Mouse (Mus musculus) gastrocnemius, postnatal 25 days (tissue): ENCODE results near the gene Gm20388. TPM values are rescaled to one million over a fixed set of nuclear protein-coding genes. Genes with fewer than 3 reads are reported as not detected.
A peak's percentile ranks its signal among the peaks of the same experiment; 100 is the strongest.
"Not testable (repeated sequence)": the region's sequence is repeated elsewhere in the genome, so short reads cannot be mapped to it uniquely, and the experiment has no call there.

ENCODE experiments used
- DNase-seq: peaks from one replicate; pipeline ENCODE4 v3.0.0; 2022
- total RNA-seq, 2 experiments: library from RNA; stranded (reverse); gene quantifications; 1 replicate in 1 of 2; 2 replicates in 1 of 2; pipeline ENCODE4 v1.2.3; 2021

The Gm20388 gene
- total RNA-seq, 2 experiments from 2014 or later = 6.7 TPM; not detected in 1

- DNase-seq = peak; percentile 59
Observed at GRCm38 (mm10) chr8:122561199-122561598, 2650.6 kb downstream of the Gm20388 start.

DNA sequence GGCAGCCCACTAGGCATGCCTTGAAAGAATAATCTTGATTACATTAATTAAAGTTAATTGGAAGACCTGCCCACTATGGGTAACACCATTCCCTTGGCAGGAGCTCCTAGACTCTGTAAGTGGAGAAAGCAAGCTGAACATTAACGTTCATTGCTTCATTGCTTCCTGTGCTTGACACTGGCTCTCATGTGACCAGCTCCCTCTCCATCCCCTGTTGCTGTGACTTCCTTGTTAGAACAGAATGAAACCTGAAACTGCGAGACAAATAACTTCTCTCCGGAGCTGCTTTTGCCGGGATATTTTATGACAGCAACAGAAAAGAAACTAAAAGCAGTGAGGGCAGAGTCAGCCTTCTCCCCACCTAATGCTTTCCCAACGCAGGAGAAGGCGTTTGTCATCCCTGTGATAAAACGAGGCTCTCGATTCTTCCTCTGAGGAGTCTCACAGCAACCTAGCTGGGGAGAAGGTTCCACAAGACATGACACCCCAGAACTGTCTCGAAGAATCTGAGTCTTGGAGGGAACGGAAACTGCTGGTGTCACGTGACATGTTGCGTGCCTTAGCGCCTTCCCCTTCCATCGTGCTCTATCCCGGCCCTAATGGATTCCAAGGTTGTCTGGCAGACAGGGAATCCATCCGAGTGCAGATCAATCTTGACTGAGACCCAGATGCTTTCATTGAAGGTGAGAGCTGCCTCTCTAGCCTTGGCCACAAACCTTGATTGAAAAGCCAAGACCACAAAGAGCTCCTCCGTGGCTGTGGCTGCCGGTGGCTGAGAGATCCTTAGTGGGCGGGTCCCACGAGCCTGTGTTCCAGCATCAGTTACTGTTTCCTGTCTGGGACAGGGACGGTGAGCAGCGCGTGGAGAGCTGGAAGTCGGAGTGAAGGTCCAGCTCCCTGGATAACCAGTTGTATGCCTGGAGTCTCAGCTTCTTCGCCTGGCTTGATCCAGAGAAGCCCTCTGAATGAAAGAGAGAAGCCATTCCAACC, 2654.0 kb downstream of the Gm20388 start:
- no peak for DNase-seq

DNA sequence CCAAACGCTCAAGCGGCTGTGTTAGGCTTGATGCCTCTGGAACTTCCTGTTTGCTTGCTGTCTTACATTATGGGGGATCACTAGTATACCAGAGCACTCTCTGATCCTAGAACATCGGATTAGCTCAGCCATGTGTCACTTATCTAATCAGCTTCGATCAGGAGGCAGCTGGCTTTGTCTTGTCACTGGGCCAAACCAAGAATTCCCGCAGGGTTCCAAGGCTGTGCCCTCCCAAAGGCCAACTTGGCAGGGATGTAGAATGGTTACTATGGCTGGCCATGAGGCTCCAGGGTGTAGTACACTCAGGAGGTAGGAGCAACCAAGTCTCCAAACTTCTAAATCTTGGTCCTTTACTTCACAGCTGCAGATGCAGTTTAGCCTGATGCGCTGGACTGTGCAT, 2656.1 kb downstream of the Gm20388 start:
- no peak for DNase-seq

- DNase-seq = peak; percentile 95
Observed at GRCm38 (mm10) chr8:122567361-122568108, 2656.9 kb downstream of the Gm20388 start, which contains the start of gene Cdt1. Gene Cdt1, plus strand, starts transcription at chr8:122568015.

- DNase-seq = peak; percentile 30
Observed at GRCm38 (mm10) chr8:122568109-122568504, 2657.5 kb downstream of the Gm20388 start.

- no peak for DNase-seq
Observed at GRCm38 (mm10) chr8:122568881-122569309, 2658.3 kb downstream of the Gm20388 start.

GRCm38 (mm10) chr8:122569329-122569728, 2658.7 kb downstream of the Gm20388 start:
- DNase-seq = no peak

- no peak for DNase-seq
Observed at GRCm38 (mm10) chr8:122569996-122570395, 2659.4 kb downstream of the Gm20388 start.

- no peak for DNase-seq
Observed at GRCm38 (mm10) chr8:122571153-122571552, 2660.5 kb downstream of the Gm20388 start.

DNA sequence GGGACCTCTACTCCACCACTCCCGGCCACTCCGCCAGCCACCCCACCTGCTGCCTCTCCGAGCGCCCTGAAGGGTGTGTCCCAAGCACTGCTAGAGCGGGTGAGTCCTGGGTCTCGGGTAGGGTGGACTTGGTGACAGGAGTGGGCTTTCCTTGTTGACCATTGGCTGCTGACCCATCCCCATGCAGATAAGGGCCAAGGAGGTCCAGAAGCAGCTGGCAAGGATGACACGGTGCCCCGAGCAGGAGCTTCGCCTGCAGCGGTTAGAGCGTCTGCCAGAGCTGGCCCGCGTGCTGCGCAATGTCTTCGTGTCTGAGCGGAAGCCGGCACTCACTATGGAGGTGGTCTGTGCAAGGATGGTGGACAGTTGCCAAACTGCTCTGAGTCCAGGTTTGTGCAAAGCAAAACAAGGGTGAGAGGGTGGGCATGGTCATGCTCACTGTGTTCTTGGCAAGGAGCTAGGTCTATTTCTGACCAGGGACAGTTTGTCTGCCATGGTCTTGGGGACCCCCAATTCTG, 2661.2 kb downstream of the Gm20388 start:
- no peak for DNase-seq

GRCm38 (mm10) chr8:122572751-122573150, 2662.1 kb downstream of the Gm20388 start:
- no peak for DNase-seq

DNA sequence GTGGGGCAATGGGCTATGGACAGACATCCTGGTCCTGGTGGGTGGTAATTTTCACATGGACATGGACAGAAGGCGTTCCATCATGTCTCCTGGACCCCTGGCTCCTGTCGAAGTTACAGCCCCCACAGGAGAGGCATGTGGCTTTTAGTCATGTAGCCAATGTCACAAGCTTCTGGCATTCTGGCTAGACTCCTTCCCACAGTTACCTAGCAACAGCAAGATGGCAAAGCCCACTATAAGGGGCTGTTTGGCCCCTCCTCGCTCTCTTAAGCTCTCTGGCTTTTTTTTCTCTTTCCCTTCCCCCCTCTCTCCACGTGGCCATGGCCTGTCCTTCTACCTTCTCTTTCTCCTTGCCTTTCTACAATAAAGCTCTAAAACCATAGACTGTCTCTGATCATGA, 2662.5 kb downstream of the Gm20388 start:
- DNase-seq = not testable (repeated sequence)

DNA sequence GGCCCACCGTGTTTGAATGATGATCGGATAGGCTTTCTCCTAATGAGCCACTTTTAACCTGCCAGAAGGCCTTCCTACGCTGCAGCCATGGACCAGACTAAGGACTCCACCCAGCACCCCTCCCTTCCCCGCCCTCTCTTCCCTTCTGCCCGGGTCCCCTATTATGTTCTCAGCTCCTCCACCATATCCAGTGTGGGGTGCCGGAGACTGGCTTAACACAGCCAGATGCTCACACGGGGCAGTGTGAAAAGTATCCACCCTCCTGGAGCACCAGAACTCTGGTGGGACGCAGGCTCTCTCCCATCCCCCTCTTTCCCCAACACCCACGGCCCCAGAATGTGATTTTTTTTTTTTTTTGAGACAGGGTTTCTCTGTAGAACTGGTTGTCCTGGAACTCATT, 2662.9 kb downstream of the Gm20388 start:
- no peak for DNase-seq

DNA sequence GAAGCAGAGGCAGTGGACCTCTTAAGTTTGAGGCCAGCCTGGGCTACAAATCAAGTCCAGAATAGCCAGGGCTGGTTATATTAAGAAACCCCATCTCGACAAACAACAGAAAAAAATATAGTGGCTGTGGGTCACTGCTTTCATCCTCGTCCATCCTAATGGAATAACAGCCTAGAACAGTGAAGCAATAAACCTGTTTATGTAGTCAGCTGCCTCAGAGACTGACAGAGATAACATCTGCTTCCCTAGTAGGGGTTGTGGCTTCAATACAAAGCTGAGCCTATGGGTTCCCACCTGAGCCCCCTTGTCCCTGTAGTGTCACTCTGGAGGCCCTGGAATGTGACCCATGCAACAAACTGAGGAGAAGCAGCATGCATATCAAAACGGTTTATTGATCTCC, 2663.6 kb downstream of the Gm20388 start:
- no peak for DNase-seq

GRCm38 (mm10) chr8:122574667-122575251, 2664.1 kb downstream of the Gm20388 start:
- no peak for DNase-seq

GRCm38 (mm10) chr8:122575286-122575685, 2664.6 kb downstream of the Gm20388 start:
- DNase-seq = no peak

DNA sequence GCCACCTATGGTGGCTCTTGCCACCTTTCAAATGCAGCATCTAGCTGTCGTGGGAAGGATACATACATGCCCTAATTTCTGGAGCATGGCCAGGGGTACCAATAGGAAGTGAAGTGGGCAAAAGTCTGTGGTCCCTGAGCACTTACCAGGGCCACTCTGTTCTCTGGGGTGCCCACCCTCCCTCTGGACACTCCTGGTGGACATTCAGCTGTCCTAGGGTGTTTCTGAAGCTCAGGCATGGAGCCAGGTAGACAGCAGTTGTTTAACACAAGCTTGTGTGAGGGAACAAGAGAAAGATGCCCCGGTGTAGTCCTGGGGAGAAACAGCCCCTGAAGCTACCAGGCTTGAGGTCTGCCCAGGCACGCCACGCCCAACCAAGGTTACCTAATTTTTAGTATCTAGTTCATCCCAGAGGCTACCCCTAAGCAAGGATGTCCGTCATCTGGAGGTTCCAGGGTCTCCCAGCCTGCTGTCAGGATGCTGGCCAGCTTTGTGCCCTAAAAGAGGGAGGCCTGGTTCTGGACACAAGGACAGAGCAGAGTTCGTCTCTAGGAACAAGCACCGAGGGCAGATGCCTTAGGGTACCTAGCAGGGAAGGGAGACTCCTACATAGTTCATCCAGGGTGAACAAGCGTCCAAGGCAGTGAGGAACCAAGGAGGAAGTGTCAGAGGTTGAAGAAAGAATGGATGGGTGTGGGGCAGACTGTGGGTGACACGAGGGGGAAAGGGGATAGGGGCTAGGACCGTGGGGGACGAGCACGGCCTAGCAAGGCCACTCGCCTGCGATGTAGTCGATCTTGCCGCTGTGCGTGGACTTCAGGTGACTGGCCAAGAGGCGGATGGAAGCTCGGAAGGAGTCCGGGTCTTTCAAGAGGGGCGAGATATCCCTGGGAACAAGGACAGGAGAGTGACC, 2665.3 kb downstream of the Gm20388 start:
- no peak for DNase-seq

DNA sequence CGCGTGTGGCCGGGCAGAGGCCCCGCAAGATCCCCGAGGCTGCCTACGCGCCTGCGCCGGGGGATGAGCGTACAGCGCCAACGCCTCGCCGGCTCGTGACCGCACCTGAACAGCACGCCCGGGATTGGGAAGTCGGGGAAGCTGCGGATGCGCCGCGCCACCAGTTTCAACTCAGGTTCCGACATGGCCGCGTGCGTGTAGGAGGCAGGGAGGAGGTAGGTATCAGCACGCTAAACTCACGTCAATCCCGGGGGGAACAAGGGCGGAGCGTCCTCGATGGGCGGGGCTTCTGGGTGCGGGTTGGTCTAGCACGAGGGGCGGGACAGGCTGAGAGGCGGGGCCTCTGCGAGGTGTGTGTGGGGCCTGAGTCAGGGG, 2666.0 kb downstream of the Gm20388 start, which contains the start of gene Aprt:
Gene Aprt, minus strand, starts transcription at position 262 of the 375 bp plus-strand sequence.
- peak; percentile 90 for DNase-seq

GRCm38 (mm10) chr8:122577116-122577515, 2666.5 kb downstream of the Gm20388 start:
- DNase-seq = no peak

GRCm38 (mm10) chr8:122579196-122579595, 2668.6 kb downstream of the Gm20388 start:
- no peak for DNase-seq

DNA sequence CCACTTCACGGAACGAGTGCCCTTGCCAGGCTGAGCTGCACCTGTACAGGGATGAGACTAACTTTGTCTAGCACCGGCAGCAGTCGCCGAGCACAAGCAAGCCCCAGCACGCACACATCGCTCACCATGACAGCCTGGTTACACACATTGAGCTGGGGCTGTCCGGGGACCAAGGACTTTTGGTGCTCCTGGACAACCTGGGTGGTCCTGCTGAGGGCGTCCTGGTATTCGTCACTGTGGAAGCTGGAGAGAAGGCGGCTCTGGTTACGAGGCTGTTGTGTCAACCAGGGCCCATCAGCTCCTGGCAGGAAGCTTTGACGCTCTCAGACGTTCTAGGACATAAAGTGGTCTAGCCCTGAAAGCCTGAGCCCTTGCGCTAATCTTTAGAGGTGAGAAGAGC, 2670.3 kb downstream of the Gm20388 start:
- DNase-seq = no peak
